Mouse (Mus musculus): Measurements from ENCODE around the gene Ankfy1. TPM values are rescaled to one million over a fixed set of nuclear protein-coding genes. Genes with fewer than 3 reads are reported as not detected.
"Not testable (repeated sequence)": the region's sequence is repeated elsewhere in the genome, so short reads cannot be mapped to it uniquely, and the experiment has no call there.

Ankfy1 gene
- total RNA-seq (2021) = 1 to 10 TPM; 7.0 to 8.3 TPM
- long read RNA-seq, experiment 1, full-length matches to known transcripts = 2 of 3 reads
- long read RNA-seq, experiment 1, partial matches to known transcripts = 0 of 3 reads
- long read RNA-seq, experiment 1, other reads (novel, unspliced or antisense) = 1 of 3 reads
- long read RNA-seq, experiment 2, full-length matches to known transcripts = 4 of 4 reads
- long read RNA-seq, experiment 2, partial matches to known transcripts = 0 of 4 reads
- long read RNA-seq, experiment 2, other reads (novel, unspliced or antisense) = 0 of 4 reads

DNA sequence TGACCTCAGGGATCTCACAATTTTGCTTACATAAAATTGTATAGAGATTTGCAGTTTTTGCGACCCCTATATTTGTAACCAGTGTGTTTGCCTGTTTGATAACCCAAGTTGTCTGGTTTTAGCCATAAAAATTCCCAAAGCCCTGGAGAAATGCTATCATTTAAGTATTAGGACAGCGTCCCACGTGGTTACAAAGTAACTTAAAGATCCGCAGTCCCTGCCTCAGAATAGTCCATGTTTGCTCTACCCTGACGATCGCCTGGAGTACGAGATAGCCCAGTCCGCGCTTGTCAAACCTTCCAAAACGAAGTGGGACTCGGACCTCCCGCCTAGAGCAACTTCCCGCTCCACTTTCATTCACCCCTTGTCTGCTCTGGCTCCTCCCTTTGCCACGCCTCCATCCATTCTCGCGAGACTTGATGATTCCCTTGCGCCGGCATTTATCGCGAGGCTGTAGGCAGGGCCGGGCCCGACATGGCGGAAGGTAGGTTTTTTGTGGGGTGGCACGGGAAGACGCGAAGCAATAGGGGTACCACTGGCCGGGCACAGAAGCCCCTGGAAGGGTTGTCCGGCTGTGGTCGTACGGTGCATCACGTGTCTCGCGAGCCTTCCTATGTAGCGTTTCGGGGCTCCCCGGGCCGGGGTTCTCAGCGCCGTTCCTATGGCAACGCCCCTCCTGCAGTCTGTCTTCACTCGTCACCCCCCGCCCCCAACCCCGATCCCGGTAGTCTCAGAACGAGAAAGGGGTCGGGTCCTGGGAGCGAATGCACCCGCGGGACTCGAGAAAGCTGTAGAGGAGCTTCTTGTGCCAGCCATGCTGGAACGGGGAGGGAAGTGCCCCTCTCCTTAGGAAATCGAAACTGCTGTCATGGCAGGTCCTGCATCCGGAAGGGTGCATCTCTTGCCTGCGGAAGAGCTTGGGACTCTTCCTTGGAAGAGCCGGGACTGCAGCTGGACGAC lies at the start of gene Ankfy1:
Gene Ankfy1 (plus strand): TSS at position 456 of the 960 bp plus-strand sequence.
- peak; percentile 98 for DNase-seq (ENCODE audit: low spot score)

DNA sequence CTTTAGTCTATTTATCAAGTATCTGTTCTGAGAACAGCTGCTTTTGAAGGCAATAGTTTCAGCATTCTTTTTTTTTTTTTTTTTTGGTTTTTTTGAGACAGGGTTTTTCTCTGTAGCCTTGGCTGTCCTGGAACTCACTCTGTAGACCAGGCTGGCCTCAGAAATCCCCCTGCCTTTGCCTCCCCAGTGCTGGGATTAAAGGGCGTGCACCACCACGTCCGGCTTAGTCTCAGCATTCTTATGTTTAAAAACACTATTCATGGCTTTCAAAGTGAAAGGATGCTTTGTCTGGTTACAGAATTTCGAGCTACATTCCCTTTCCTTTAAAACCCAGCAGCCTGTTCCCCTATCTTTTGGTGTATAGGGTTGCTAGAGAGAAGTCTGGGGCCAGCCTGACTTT lies 47.1 kb upstream of the Ankfy1 start:
- no peak for DNase-seq (ENCODE audit: low spot score)

DNA sequence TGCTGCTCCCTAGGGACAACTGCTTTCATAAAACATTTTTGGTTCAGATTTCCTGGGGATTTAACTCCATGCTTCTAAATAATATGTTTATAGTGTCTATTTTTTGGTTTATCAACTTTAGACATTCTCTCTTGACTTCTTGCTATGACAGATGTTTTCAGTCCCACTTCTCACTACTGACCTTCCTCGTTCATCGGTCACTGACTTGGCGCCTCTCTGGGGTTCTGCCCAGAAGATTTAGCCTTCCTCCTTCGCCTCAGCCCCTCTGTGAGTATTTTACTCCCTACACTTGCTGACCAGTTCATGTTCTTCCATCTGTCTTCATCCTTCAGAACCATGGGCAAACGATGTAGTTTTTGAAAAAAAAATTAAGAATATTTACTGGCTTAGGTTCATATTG lies 44.4 kb upstream of the Ankfy1 start:
- DNase-seq (ENCODE audit: low spot score) = no peak

DNA sequence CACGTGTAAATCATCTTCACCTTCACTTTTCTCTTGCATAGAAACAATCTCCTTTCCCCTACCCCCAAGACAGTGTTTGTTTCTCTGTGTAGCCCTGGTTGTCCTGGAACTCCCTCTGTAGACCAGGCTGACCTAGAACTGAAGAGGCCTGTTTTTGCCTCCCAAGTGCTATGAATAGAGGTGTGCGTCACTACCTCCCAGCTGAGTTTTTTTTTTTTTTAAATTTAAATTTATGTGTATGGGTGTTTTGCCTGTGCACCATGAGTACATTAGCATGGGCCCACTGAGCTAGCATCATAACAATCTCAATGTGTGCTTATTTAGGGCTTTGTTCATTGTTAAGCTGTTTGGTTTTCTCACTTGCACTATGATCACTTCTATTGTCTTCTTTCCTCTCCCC lies 39.5 kb upstream of the Ankfy1 start:
- DNase-seq (ENCODE audit: low spot score) = no peak

DNA sequence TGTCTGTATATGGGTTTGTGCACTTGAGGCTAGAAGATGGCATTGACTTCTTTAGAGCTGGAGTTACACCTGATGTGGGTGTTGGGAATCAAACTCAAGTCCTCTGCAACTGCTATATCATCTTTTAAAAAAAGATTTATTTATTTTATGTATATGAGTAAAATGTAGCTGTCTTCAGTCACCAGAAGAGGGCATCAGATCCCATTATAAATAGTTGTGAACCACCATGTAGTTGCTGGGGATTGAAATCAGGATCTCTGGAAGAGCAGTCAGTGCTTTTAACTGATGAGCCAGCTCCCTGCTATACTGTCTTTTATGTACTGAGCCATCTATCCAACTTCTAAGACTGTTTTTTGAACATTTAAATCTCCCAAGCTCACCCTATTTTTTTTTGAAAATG lies 29.9 kb upstream of the Ankfy1 start:
- DNase-seq (ENCODE audit: low spot score) = no peak

DNA sequence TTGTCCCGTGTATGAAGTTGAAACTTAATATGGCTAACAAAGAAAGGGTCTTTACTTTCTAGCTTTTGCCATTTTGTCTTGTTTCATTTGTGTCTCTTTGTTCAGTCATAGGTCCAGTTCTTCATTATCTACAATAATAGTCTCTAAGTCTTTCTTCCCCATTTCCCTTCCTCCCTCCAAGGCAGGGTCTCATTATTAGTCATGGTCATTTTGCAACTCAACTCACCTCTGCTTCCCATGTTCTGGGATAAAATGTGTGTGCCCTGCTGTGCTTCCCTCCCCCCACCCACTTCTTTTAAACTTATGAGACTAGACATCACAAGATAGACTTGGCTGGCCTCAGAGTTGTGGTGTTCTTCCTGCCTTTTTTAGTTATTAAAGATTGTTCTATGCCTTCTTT lies 29.4 kb upstream of the Ankfy1 start:
- no peak for DNase-seq (ENCODE audit: low spot score)

DNA sequence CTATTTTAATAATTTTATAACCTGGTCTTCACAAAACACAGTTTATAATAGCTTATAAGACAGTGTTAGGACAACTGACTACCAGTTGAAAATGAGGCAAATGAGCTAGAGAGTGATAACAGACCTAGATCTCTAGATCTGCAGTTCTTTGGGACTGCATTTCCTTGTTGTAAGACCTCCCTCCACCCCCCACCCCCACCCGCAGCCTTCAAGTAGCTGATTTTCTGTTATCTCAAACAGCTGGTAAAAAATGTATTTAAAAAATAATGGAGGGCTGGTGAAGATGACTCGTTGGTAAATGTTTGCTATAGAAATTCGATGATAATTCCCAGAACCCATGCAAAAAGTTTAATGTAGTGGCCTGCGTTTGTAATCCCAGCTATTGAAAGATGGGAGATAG lies 25.2 kb upstream of the Ankfy1 start:
- DNase-seq (ENCODE audit: low spot score) = no peak

DNA sequence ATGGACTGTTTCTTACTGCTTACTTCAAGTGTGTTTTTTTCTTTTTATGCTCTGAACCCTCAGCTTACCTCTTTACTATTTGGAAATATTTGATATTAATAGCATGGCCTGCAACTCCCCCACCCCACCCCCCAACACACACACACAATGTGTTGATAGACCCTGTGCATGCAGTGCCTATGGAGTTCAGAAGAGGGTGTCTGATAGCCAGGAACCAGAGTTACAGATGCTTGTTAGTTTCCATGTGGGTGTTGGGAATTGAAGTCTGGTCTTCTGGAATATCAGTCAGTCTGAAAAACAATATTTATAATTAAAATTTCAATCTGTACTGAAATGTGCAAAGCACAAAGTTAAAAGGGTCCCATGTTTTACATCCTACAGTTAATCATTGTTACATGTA lies 19.2 kb upstream of the Ankfy1 start:
- no peak for DNase-seq (ENCODE audit: low spot score)

DNA sequence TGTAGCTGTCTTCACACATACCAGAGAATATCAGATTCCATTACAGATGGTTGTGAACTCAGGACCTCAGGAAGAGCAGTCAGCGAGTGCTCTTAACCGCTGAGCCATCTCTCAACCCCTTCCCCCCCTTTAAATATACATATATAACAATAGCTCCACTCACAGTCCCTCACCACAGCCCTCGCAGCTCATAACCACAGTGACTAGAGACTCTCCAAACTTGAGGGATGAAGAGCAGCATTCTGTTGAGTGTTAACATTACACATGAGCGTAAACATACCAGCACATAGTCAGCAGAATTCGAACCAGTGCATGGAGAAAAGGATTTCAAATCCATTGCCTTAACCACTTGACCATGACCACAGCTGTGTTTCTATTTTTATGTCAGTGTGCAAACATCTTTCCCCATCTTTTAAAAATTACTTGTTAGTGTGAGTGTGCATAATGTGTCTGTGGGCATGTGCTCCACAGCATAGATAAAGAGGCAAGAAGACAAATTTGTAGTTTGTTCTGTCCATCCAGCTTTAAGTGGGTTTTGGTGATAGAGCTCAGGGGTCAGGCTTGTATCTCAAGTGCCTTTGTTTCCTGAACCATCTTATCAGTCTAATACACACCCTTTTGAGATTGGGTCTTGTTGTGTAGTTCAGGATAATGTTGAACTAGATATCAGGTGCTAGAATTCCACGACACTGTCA lies 18.4 kb upstream of the Ankfy1 start:
- DNase-seq (ENCODE audit: low spot score) = no peak

DNA sequence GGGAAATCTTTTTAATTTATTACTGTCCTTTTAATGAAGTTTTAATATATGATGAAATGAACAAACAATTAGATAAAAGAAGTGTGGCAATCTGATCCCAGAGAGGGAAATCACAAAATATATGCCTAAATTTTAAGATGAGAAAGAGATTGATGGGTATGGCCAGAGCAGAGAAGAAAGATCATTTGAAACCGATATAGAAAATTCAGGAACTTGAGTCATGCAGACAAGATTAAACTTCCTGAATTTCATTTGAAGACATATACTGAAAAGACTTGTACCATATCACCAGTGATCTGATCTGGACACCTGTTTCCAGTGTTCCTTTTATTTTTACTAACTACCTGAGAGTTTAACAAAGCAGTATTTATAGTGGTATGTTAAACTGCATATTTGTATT lies 17.4 kb upstream of the Ankfy1 start:
- no peak for DNase-seq (ENCODE audit: low spot score)

DNA sequence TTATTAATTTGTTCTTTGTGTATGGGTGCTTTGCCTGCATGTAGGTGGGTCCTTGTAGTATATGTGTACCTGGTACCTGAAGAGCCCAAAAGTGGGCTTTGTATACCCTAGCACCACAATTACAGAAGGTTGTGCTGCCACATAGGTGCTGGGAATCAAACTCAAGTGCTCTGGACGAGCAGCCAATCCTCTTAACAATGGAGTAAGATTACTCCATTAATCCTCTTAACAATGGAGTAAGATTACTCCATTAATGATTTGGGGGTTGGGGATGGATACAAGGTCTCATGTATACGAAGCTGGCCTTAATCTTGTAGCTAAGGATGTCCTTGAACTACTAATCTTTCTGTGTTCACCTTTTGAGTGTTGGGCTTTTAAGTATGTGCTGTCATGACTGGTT lies 14.5 kb upstream of the Ankfy1 start:
- DNase-seq (ENCODE audit: low spot score) = no peak

DNA sequence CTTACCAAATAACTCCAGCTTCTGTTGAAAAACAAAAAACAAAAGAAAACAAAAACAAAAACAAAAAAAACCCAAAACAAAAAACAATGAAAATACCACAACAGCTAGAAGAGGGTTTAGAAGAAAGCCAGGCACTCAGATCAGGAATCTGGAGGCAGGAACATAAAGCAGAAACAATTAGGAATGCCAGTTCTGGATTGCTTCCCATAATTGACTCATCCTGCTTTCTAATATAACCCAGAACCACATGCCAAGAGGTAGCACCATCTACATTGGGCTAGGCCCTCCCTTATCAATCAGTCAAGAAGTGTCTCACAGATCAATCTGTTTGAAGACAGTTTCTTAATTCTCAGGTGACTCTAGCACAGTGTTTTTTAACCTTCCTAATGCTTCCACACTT lies 9.1 kb upstream of the Ankfy1 start:
- no peak for DNase-seq (ENCODE audit: low spot score)

DNA sequence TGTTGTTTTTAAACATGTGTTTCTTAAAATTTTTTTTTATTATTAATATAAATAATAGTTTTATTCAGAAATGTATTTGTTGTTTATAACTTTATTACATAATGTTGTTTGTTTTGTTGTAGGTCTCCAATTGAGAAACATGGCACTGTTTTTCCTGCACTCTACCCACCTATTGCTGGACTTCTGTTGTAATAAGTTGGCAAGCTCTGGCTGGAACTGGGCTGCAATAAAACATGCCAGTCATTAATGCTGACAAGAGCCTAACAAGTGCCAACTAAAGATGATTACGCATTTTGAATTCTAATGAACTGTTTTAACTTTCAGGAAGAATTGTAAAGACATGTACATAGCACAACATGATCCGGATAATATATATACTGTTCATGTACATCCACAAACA lies 6.4 kb upstream of the Ankfy1 start:
- DNase-seq (ENCODE audit: low spot score) = no peak

DNA sequence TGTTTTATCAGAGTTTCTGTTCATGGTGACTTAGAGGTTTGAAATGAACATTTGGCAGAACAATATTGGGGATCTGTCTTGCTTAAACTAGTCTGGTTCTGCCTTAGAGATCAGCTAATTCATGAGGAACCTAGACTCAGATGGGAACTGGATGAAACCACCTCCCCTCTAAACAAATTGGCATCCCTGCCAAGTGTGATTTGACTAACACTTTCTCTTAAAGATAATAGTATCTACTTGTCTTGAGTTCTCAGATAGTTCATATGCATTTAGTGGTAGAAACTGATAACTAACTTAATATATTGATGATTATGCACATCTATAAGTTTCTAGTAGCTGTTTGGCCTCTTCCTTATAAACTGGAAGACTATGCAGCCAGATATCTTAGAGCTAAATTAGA lies 3.1 kb upstream of the Ankfy1 start:
- no peak for DNase-seq (ENCODE audit: low spot score)

DNA sequence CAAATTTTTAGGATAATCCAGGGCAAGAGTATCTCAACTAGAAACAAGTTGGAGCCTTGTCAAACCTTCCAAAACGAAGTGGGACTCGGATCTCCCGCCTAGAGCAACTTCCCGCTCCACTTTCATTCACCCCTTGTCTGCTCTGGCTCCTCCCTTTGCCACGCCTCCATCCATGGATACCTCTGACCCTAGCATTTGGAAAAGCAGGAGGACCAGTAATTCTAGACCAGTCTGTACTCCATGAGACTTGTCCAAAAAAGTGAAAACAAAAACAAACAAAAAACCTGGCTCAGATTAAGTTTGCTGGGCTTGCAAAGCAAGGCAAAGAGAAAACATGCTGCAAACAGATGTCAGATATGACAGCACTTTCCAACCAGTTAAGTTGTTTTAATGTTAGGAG lies 1.6 kb upstream of the Ankfy1 start:
- DNase-seq (ENCODE audit: low spot score) = no peak

DNA sequence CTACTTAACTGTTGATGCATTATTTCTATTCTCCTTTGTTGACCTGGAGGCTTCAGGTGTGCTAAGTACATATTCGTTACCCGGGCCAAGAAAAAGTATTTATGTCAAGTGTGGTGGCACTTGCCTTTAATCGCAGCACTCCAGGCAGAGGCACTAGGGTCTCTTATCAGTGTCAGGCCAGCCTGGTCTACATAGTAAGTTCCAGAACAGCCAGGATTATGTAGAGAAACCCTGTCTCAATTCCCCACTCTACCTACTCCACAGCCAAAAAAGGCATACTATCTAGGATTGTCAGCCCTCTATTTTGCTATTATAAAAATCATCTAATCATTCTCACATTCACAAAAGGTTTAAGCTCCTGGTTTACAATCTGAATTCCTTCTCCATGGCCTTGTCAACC lies 691 bp upstream of the Ankfy1 start:
- no peak for DNase-seq (ENCODE audit: low spot score)

DNA sequence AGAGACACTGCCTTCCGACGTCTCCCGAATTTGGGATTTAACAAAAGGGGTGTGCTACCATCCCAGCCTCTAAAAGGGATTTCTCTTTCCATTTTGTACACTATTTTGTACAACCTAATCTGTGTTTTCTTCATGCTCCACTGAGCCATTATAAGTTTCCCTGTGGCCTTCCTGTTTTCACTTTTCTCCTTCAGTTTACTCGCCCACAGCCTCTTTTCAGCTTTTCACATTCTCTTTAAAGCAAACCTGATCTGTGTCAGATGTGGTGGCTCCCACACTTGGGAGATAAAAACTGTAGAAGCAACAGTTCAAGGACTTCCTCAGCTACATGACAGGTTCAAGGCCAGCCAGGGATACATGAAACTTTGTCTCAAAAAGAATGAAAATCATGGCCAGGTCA lies 2.5 kb downstream of the Ankfy1 start:
- DNase-seq (ENCODE audit: low spot score) = no peak

DNA sequence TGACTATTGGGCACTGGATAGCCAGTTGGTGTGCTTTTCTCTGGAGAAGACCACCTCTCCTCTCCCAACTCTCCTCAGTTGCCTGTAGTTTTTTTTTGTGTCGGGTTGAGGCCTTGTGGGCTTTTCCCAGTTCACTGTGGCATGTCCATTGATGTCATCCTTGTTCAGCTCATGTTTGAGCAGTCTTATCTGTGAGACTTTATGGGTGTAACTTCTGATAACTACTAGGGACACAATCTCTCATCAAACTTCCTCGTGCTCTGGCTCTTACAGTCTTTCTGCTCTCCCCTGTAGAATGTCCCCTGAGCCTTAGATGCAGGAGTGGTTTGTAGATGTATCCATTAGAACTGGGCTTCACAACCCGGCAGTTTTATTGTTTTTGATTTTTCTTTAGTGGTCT lies 5.2 kb downstream of the Ankfy1 start:
- no peak for DNase-seq (ENCODE audit: low spot score)

DNA sequence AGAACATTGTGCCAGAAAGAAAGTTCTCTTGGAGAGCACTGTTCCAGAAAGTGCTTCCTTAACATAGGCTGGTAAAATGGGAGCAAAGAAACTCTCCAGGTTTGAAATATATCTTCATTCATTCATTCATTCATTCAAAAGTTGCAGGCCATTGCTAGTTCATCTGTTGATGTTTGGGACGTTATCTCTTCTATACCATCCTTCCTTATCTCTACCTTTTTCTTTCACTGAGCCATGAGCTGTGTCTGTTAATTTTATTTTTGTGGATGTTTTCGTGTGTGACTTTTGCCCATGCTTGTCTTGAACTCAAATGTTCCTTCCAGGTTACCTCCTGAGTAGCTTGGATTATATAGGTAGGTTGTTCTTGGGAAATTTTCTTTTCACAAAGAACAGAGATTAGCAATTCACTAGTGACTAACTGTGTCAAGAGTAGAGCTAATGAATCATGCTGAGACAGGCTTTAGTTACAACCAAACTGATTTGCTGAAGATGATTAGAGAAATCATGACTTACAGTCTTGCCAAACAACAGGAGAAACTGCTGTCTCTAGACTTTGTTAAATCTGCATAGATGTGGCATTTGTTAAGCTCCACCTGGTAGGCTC lies 6.7 kb downstream of the Ankfy1 start:
- DNase-seq (ENCODE audit: low spot score) = no peak

DNA sequence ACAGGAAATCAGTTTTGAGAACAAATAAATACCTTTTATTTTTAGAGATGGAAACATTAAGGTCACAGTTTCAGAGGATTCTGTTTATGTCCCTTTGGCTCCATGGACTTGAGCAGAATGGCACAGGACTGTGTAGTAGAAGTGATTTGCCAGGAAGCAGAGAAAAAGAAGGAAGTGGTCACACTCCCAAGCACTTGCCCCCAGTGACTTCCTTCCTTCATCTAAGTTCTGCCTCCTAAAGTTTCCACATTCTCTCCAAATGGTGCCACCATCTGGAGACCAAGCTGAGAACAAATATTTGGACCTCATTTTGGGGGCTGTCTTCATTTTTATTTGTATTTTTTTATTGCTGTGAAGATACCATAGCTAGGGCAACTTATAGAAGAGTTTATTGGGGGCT lies 7.5 kb downstream of the Ankfy1 start:
- DNase-seq (ENCODE audit: low spot score) = no peak

DNA sequence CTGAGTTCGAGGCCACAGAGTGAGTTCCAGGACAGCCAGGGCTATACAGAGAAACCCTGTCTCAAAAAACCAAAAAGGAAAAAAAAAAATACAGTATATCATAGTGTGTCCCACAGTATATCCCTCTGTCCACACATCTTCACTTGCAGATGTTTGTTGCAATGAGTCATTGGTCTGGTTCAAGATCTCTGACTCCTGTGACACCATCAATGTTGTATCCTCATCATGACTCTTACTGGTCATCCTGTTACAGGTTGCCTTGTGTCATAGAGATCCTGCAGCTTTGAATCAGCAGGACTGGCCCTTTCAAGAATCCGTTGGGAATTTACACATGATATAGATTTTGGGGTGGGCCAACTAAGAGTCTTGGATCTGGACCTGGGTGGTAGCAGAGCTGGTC lies 15.3 kb downstream of the Ankfy1 start:
- not testable (repeated sequence) for DNase-seq (ENCODE audit: low spot score)

DNA sequence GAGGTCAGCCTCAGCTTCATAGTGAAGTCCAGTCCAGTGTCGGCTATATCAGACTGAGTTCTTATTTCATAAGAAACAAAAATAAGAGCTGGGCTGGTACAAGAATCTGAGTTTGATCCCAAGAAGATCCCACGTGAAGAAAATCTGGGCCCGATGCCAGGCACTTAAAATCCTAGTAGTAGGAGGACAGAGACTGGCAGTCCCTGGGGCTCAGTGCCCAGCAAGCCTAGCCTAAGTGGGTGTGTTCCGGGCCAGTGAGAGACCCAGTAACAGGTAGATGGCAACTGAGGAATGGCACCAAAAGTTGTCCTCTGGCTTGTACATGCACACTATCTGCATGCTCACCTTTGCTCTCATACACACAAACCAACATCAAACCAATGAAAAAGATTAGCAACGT lies 22.9 kb downstream of the Ankfy1 start:
- peak; percentile 38 for DNase-seq (ENCODE audit: low spot score)
